Mouse (Mus musculus): ENCODE data around the gene Dis3l.

- no peak for TF ChIP-seq TAL1 (IDR thresholded peaks at IDR 0.05; ENCODE audit: low read length)
- no peak for TF ChIP-seq GATA1 (IDR thresholded peaks at IDR 0.05; ENCODE audit: low read length)
Observed at GRCm38 (mm10) chr9:64347377-64347776, 6.3 kb upstream of the Dis3l start.
